Mouse (Mus musculus): ENCODE results near the gene Sept12. TPM values are rescaled to one million over a fixed set of nuclear protein-coding genes. Genes with fewer than 3 reads are reported as not detected.

The Sept12 gene
- polyA plus RNA-seq, 1 experiment = not detected

DNA sequence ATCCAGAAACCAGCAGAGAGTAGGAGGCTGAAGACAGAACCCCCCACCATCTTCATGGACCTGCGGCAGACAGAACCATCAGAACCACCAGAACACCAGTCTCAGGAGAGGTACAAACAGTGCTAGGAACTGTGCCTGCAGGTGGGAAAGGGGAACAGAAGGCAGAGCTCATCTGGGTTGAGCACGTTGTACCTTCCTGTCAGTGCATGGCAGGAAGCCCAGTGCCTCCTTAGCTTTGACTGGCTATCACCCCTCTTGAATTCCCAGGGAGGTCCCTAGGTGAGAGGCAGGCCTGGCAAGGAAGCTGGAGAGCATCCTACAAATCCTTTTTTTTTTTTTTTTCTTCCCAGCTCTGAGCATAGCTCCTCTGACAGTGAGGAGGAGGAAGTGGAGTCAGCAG lies 21.5 kb downstream of the Sept12 start:
- no peak for DNase-seq
- 66% methylated on average over 2 of the region's 2 CpGs for WGBS
- Histone ChIP-seq H3K27ac (ENCODE audit: insufficient read depth, low read depth, low read length) (no peak overlapping the region), H3K27me3 (replicated peaks; ENCODE audit: control insufficient read depth, insufficient read depth, low read length) (no peaks in the 10 kb centered on the region), H3K36me3 (ENCODE audit: control insufficient read depth, insufficient read depth, low read length) (no peaks in the 10 kb centered on the region), H3K4me3 (ENCODE audit: insufficient read depth, low read depth, low read length) (no peak overlapping the region), H3K4me1 (ENCODE audit: control insufficient read depth, insufficient read depth, low read length) (no peaks in the 10 kb centered on the region)
- TF ChIP-seq POLR2A (IDR thresholded peaks at IDR 0.05; ENCODE audit: low read depth, low read length) = no peak
- TF ChIP-seq CTCF (conservative IDR thresholded peaks at IDR 0.05; ENCODE audit: insufficient read depth, insufficient read length, low read depth, low read length) = no peak

DNA sequence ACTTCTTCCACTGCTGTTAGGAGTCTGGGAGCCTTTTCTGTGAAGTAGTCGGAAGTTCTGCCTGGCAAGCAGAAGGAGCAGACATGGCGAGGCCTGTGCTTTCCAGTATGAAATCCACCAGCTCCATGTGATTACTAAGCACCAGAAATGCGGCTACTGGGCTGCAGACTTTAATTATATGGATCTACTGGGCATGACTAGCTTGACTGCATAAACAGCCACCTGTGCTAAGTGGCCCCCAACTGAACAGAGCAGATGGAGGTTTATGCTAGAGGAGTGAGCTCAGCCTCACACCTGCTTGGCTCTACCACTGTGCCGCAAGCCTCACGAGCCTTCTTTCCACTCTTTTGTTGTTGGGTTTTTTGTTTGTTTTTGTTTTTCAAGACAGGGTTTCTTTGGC lies 23.1 kb downstream of the Sept12 start:
- WGBS = 90% methylated on average over 5 of the region's 5 CpGs
- TF ChIP-seq CTCF (conservative IDR thresholded peaks at IDR 0.05; ENCODE audit: insufficient read depth, insufficient read length, low read depth, low read length) (no peak), POLR2A (IDR thresholded peaks at IDR 0.05; ENCODE audit: low read depth, low read length) (no peak)
- Histone ChIP-seq H3K4me1 (ENCODE audit: control insufficient read depth, insufficient read depth, low read length) (no peaks in the 10 kb centered on the region), H3K27me3 (replicated peaks; ENCODE audit: control insufficient read depth, insufficient read depth, low read length) (no peaks in the 10 kb centered on the region), H3K4me3 (ENCODE audit: insufficient read depth, low read depth, low read length) (no peak overlapping the region), H3K36me3 (ENCODE audit: control insufficient read depth, insufficient read depth, low read length) (no peaks in the 10 kb centered on the region), H3K27ac (ENCODE audit: insufficient read depth, low read depth, low read length) (no peak overlapping the region)
- no peak for DNase-seq

- H3K27me3 ChIP-seq (replicated peaks; ENCODE audit: control insufficient read depth, insufficient read depth, low read length) = no peaks in the 10 kb centered on the region
- H3K27ac ChIP-seq (ENCODE audit: insufficient read depth, low read depth, low read length) = no peak overlapping the region
- H3K36me3 ChIP-seq (ENCODE audit: control insufficient read depth, insufficient read depth, low read length) = no peaks in the 10 kb centered on the region
- H3K4me1 ChIP-seq (ENCODE audit: control insufficient read depth, insufficient read depth, low read length) = no peaks in the 10 kb centered on the region
- peak; percentile 27 for DNase-seq
- 56% methylated on average over 4 of the region's 4 CpGs for WGBS
- H3K4me3 ChIP-seq (ENCODE audit: insufficient read depth, low read depth, low read length) = no peak overlapping the region
- TF ChIP-seq CTCF (conservative IDR thresholded peaks at IDR 0.05; ENCODE audit: insufficient read depth, insufficient read length, low read depth, low read length) (no peak), POLR2A (IDR thresholded peaks at IDR 0.05; ENCODE audit: low read depth, low read length) (no peak)
These were observed 26.0 kb downstream of the Sept12 start for GRCm38 (mm10) chr16:4971626-4972025.

- no peak for DNase-seq
- no peak for TF ChIP-seq CTCF (conservative IDR thresholded peaks at IDR 0.05; ENCODE audit: insufficient read depth, insufficient read length, low read depth, low read length)
- no peak for TF ChIP-seq POLR2A (IDR thresholded peaks at IDR 0.05; ENCODE audit: low read depth, low read length)
- 89% methylated on average over 5 of the region's 5 CpGs for WGBS
These were observed 28.4 kb downstream of the Sept12 start for GRCm38 (mm10) chr16:4969055-4969843.

GRCm38 (mm10) chr16:4968426-4968825 lies 29.2 kb downstream of the Sept12 start:
- Histone ChIP-seq H3K27ac (ENCODE audit: insufficient read depth, low read depth, low read length) (no peak overlapping the region), H3K36me3 (ENCODE audit: control insufficient read depth, insufficient read depth, low read length) (no peaks in the 10 kb centered on the region), H3K27me3 (replicated peaks; ENCODE audit: control insufficient read depth, insufficient read depth, low read length) (no peaks in the 10 kb centered on the region), H3K4me1 (ENCODE audit: control insufficient read depth, insufficient read depth, low read length) (no peaks in the 10 kb centered on the region; the same call in 1 of the 2 replicates), H3K4me3 (ENCODE audit: insufficient read depth, low read depth, low read length) (no peak overlapping the region)
- DNase-seq = no peak
- TF ChIP-seq CTCF (conservative IDR thresholded peaks at IDR 0.05; ENCODE audit: insufficient read depth, insufficient read length, low read depth, low read length) (no peak), POLR2A (IDR thresholded peaks at IDR 0.05; ENCODE audit: low read depth, low read length) (no peak)
- 70% methylated on average over 3 of the region's 3 CpGs for WGBS

More at GRCm38 (mm10) chr16:4969055-4969843, 28.4 kb downstream of the Sept12 start:
- no peaks in the 10 kb centered on the region; the same call in 1 of the 2 replicates for H3K4me1 ChIP-seq (ENCODE audit: control insufficient read depth, insufficient read depth, low read length)
- no peak overlapping the region for H3K4me3 ChIP-seq (ENCODE audit: insufficient read depth, low read depth, low read length)
- no peaks in the 10 kb centered on the region for H3K27me3 ChIP-seq (replicated peaks; ENCODE audit: control insufficient read depth, insufficient read depth, low read length)
- H3K36me3 ChIP-seq (ENCODE audit: control insufficient read depth, insufficient read depth, low read length) = no peaks in the 10 kb centered on the region
- H3K27ac ChIP-seq (ENCODE audit: insufficient read depth, low read depth, low read length) = no peak overlapping the region

DNA sequence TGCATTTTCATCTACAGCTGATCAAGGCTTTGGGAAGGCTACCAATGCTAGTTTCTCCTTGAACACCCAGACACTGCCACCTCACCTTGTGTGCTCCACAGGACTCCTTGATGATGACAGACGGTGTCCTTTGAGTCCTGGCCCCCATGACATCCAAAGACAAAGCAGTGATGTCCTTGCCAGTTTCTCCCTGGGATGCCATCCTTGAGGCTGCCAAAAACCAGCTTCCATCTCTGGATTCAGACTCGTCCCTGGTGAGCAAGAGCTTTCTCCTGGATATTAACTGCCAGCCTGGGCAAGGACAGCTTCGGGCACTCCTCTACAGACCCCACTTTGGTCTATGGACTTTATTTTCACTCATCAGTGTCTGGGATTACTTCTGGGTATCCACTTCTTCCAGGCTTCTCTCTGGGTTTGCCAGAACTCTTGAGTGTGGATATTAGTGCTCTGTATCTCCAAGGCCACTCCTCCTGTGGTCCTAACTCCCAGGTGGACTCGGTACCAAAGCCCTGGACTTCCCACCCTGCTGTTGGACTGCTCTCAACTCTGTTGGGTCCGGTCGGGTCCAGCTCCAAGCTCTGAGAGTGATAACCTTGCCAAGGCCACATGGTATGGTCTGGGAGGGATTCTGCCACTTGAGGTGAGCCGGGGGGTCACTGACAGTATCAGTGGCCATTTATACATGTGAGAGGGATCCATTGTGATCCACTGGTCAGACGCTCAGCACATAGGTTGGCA lies 32.1 kb downstream of the Sept12 start:
- no peak for TF ChIP-seq POLR2A (IDR thresholded peaks at IDR 0.05; ENCODE audit: low read depth, low read length)
- Histone ChIP-seq H3K4me3 (ENCODE audit: insufficient read depth, low read depth, low read length) (no peak overlapping the region), H3K36me3 (ENCODE audit: control insufficient read depth, insufficient read depth, low read length) (no peaks in the 10 kb centered on the region), H3K27ac (ENCODE audit: insufficient read depth, low read depth, low read length) (no peak overlapping the region), H3K4me1 (ENCODE audit: control insufficient read depth, insufficient read depth, low read length) (peaks cover 4% of the 10 kb centered on the region; the same call in 1 of the 2 replicates), H3K27me3 (replicated peaks; ENCODE audit: control insufficient read depth, insufficient read depth, low read length) (no peaks in the 10 kb centered on the region)
- no peak for DNase-seq
- WGBS = 90% methylated on average over 8 of the region's 8 CpGs

- Histone ChIP-seq H3K4me1 (ENCODE audit: control insufficient read depth, insufficient read depth, low read length) (peaks cover 4% of the 10 kb centered on the region; the same call in 1 of the 2 replicates), H3K4me3 (ENCODE audit: insufficient read depth, low read depth, low read length) (peak overlapping the region; percentile 82), H3K27ac (ENCODE audit: insufficient read depth, low read depth, low read length) (peak overlapping the region; percentile 37; the same call in 1 of the 2 replicates), H3K27me3 (replicated peaks; ENCODE audit: control insufficient read depth, insufficient read depth, low read length) (no peaks in the 10 kb centered on the region), H3K36me3 (ENCODE audit: control insufficient read depth, insufficient read depth, low read length) (no peaks in the 10 kb centered on the region)
- WGBS = 15% methylated on average over 13 of the region's 13 CpGs
- DNase-seq = no peak
- TF ChIP-seq CTCF (conservative IDR thresholded peaks at IDR 0.05; ENCODE audit: insufficient read depth, insufficient read length, low read depth, low read length) = no peak
- TF ChIP-seq POLR2A (IDR thresholded peaks at IDR 0.05; ENCODE audit: low read depth, low read length) = no peak
These were observed 32.8 kb downstream of the Sept12 start for GRCm38 (mm10) chr16:4964731-4965391.
